In genomic region chr7:135212505-135212904, GRCm38 (mm10) we compare ENCODE assay signal across 9 mouse cellular contexts. TPM values are rescaled to one million over a fixed set of nuclear protein-coding genes. Genes with fewer than 3 reads are reported as not detected.
DNase-seq lines count a peak whose midpoint lies in the region; ATAC-seq lines count a peak whose summit lies in the region.
"Had no signal": no experiment of that assay in that cellular context is flagged by ENCODE, and none has a peak within 500 bp of the region (broad histone marks: within the 10 kb centered on the region; RNA-seq: fewer than 3 reads in every experiment).

No protein-coding gene starts in this region.

- peak; percentile 13 for DNase-seq in embryo, embryonic 10 days (ENCODE audit: low spot score)
- DNase-seq in embryo, embryonic 9.5 days (ENCODE audit: extremely low spot score): no peak
- peak; percentile 30 to 70 for DNase-seq in gastrocnemius, postnatal 4 days (ENCODE audit: low spot score in 2 of 2)
- DNase-seq in skeletal muscle tissue, adult 2 months (ENCODE audit: low read depth, low spot score): peak; percentile 47
- no peak for DNase-seq in frontal cortex, postnatal 10 days (ENCODE audit: low spot score in 2 of 2)
- DNase-seq in layer of hippocampus, adult 9-11 months: no peak

- H3K36me3 ChIP-seq in kidney, embryonic 15.5 days: no peaks in the 10 kb centered on the region
- H3K36me3 ChIP-seq in midbrain, embryonic 15.5 days (replicated peaks): no peaks in the 10 kb centered on the region

- H3K27me3 ChIP-seq in kidney, embryonic 15.5 days: no peaks in the 10 kb centered on the region
- H3K27me3 ChIP-seq in midbrain, embryonic 15.5 days (replicated peaks): no peaks in the 10 kb centered on the region

- peaks cover 6% of the 10 kb centered on the region; the same call in 1 of the 2 replicates for H3K4me1 ChIP-seq in kidney, embryonic 15.5 days
- H3K4me1 ChIP-seq in midbrain, embryonic 15.5 days: no peaks in the 10 kb centered on the region

- WGBS in kidney, embryonic 15.5 days: 9% methylated on average over 2 of the region's 2 CpGs
- 73% methylated on average over 2 of the region's 2 CpGs for WGBS in midbrain, embryonic 15.5 days

- H3K4me3 ChIP-seq in kidney, embryonic 15.5 days (replicated peaks): no peak overlapping the region
- H3K4me3 ChIP-seq in midbrain, embryonic 15.5 days: no peak overlapping the region

- ATAC-seq in kidney, embryonic 15.5 days (replicated peaks; ENCODE audit: low FRiP score): 0 out of 2 replicates have a peak, but pooled peaks have one; percentile 36
- no peak for ATAC-seq in midbrain, embryonic 15.5 days (replicated peaks)

- H3K9me3 ChIP-seq in kidney, embryonic 15.5 days (replicated peaks): no peaks in the 10 kb centered on the region
- no peaks in the 10 kb centered on the region for H3K9me3 ChIP-seq in midbrain, embryonic 15.5 days

- H3K9ac ChIP-seq in kidney, embryonic 15.5 days: no peak overlapping the region
- H3K9ac ChIP-seq in midbrain, embryonic 15.5 days: no peak overlapping the region

- H3K4me2 ChIP-seq in kidney, embryonic 15.5 days: no peak overlapping the region
- H3K4me2 ChIP-seq in midbrain, embryonic 15.5 days: no peak overlapping the region

- no peak overlapping the region for H3K27ac ChIP-seq in kidney, embryonic 15.5 days
- no peak overlapping the region for H3K27ac ChIP-seq in midbrain, embryonic 15.5 days

RNA-seq across cellular contexts. Expression of gene Nps, which starts 46.0 kb away (rescaled TPM):
- not detected for total RNA-seq in gastrocnemius, postnatal 4 days (2021)
- polyA plus RNA-seq in kidney, embryonic 15.5 days (2015; fragmentation: Nextera tagmentation; extraction: Ambion mirVana): not detected in 2 replicates
- polyA plus RNA-seq in midbrain, embryonic 15.5 days (2015; fragmentation: Nextera tagmentation; extraction: Ambion mirVana): 0.21 and 0.22 TPM in 2 replicates
- total RNA-seq: left cerebral cortex, postnatal 14 days had no signal

Comparison
In these comparisons a context has a peak if more than half of its experiments do, and no peak if none do; other contexts are left out.
1. DNase-seq: peak in embryo, embryonic 10 days (single experiment), gastrocnemius, postnatal 4 days (2 of 2) and skeletal muscle tissue, adult 2 months (single experiment); none in embryo, embryonic 9.5 days (single experiment), frontal cortex, postnatal 10 days (0 of 2) and layer of hippocampus, adult 9-11 months (single experiment).